Mouse (Mus musculus) cerebellum, adult 2 months (tissue): ENCODE results near the gene Irs4. TPM values are rescaled to one million over a fixed set of nuclear protein-coding genes. Genes with fewer than 3 reads are reported as not detected.

Source experiments
- DNase-seq, 2 experiments: peaks; one replicate each; pipeline ENCODE4 v3.0.0; 2021
- H3K27ac ChIP-seq: fragments of 200-500 bp; 2 replicates; pipeline ENCODE4 v1.5.1; 2012; ENCODE audit warnings: low read length, control low read depth, inconsistent platforms; ENCODE audit not compliant: insufficient read depth
- H3K27me3 ChIP-seq: fragments of 200-500 bp; 2 replicates; pipeline ENCODE4 v1.6.1; 2012; ENCODE audit warnings: inconsistent platforms, mild to moderate bottlenecking, low read length, moderate library complexity; ENCODE audit not compliant: control insufficient read depth, insufficient read depth
- H3K4me1 ChIP-seq: fragments of 200-500 bp; 2 replicates; pipeline ENCODE4 v1.6.1; 2011; ENCODE audit warnings: low read length; ENCODE audit not compliant: control insufficient read depth, insufficient read depth
- H3K4me3 ChIP-seq: fragments of 200-500 bp; replicated peaks from 2 replicates; pipeline ENCODE3; 2011; ENCODE audit warnings: mild to moderate bottlenecking, low read depth, low read length, control low read depth; ENCODE audit not compliant: insufficient read depth
- CTCF ChIP-seq: fragments of 200-500 bp; IDR thresholded peaks from 2 replicates; pipeline ENCODE4 v1.5.1; 2011; ENCODE audit warnings: low read depth, mild to moderate bottlenecking, control low read depth, low read length, moderate library complexity, borderline replicate concordance; ENCODE audit not compliant: insufficient read depth
- POLR2A ChIP-seq: fragments of 200-500 bp; IDR thresholded peaks from 2 replicates; pipeline ENCODE4 v1.6.1; 2011; ENCODE audit warnings: low read length, control low read depth, borderline replicate concordance; ENCODE audit not compliant: insufficient read depth
- WGBS: fragments of 180-500 bp; shearing (Covaris S2); methylation state at CpG from one replicate; pipeline ENCODE4 v1.1.7; 2018; 5-methylcytosine and 5-hydroxymethylcytosine counted together
- polyA plus RNA-seq: library from polyadenylated mRNA; depleted of rRNA; stranded (reverse); fragments of >200 nt; gene quantifications from 2 replicates; pipeline ENCODE4 v1.2.3, GENCODE M21; 2012; rRNA removed

The Irs4 gene
- polyA plus RNA-seq, result 0.65 and 0.84 TPM in 2 replicates

- no peak for TF ChIP-seq POLR2A
- TF ChIP-seq CTCF, result no peak
- no peak within 1 kb of the TSS for H3K4me3 ChIP-seq
- H3K27me3 ChIP-seq, result peaks cover 1% of the 10 kb centered on the region; the same call in 1 of the 2 replicates
- H3K27ac ChIP-seq, result no peak within 1 kb of the TSS
- no peaks in the 10 kb centered on the region for H3K4me1 ChIP-seq
- peak in 1 of 2 experiments; percentile 3 for DNase-seq
- WGBS, result 14% methylated on average over 50 of the region's 51 CpGs
Measured at GRCm38 (mm10) chrX:141724937-141725918, at the start of gene Irs4. Gene Irs4 (minus strand): TSS chrX:141725263.

- 42% methylated on average over 2 of the region's 2 CpGs for WGBS
Measured at GRCm38 (mm10) chrX:141750360-141750759, 25.3 kb upstream of the Irs4 start.

GRCm38 (mm10) chrX:141729570-141729969 is 4.5 kb upstream of the Irs4 start:
- Histone ChIP-seq H3K4me3 (no peak overlapping the region), H3K27ac (no peak overlapping the region), H3K27me3 (no peaks in the 10 kb centered on the region; the same call in 1 of the 2 replicates), H3K4me1 (no peaks in the 10 kb centered on the region)
- DNase-seq, result no peak
- 94% methylated on average over 5 of the region's 5 CpGs for whole genome bisulfite sequencing
- TF ChIP-seq CTCF, result no peak
- no peak for TF ChIP-seq POLR2A

More at GRCm38 (mm10) chrX:141750360-141750759, 25.3 kb upstream of the Irs4 start:
- TF ChIP-seq CTCF, result no peak
- no peak for TF ChIP-seq POLR2A
- no peak overlapping the region for H3K27ac ChIP-seq
- no peak for DNase-seq
- no peaks in the 10 kb centered on the region for H3K27me3 ChIP-seq
- no peaks in the 10 kb centered on the region for H3K4me1 ChIP-seq
- no peak overlapping the region for H3K4me3 ChIP-seq

GRCm38 (mm10) chrX:141724391-141724891 is 622 bp downstream of the Irs4 start:
- Histone ChIP-seq H3K4me3 (no peak overlapping the region), H3K4me1 (no peaks in the 10 kb centered on the region), H3K27me3 (peaks cover 1% of the 10 kb centered on the region; the same call in 1 of the 2 replicates), H3K27ac (no peak overlapping the region)
- WGBS, result 14% methylated on average over 42 of the region's 52 CpGs
- no peak for DNase-seq
- TF ChIP-seq CTCF (no peak), POLR2A (no peak)

GRCm38 (mm10) chrX:141723936-141724335 is 1.1 kb downstream of the Irs4 start:
- 11% methylated on average over 16 of the region's 16 CpGs for WGBS
- Histone ChIP-seq H3K27me3 (peaks cover 1% of the 10 kb centered on the region; the same call in 1 of the 2 replicates), H3K4me1 (no peaks in the 10 kb centered on the region), H3K4me3 (no peak overlapping the region), H3K27ac (no peak overlapping the region)
- TF ChIP-seq POLR2A, result no peak
- no peak for TF ChIP-seq CTCF
- no peak for DNase-seq

- Histone ChIP-seq H3K27ac (no peak overlapping the region), H3K4me1 (no peaks in the 10 kb centered on the region), H3K4me3 (peak overlapping the region; percentile 1), H3K27me3 (peaks cover 1% of the 10 kb centered on the region; the same call in 1 of the 2 replicates)
- WGBS, result 5% methylated on average over 33 of the region's 33 CpGs
- DNase-seq, result no peak
- no peak for TF ChIP-seq POLR2A
- no peak for TF ChIP-seq CTCF
Measured at GRCm38 (mm10) chrX:141721725-141722124, 3.3 kb downstream of the Irs4 start.

Other genes with a start within 250 kb of the Irs4 start
- 3.5 and 3.6 TPM in 2 replicates for gene Col4a5, start 249.9 kb downstream of the Irs4 start, polyA plus RNA-seq
- not detected in 2 replicates for gene Gm15294, start 150.0 kb upstream of the Irs4 start, polyA plus RNA-seq